Comparison of ENCODE assay signal across 30 mouse cellular contexts in the genomic region with DNA sequence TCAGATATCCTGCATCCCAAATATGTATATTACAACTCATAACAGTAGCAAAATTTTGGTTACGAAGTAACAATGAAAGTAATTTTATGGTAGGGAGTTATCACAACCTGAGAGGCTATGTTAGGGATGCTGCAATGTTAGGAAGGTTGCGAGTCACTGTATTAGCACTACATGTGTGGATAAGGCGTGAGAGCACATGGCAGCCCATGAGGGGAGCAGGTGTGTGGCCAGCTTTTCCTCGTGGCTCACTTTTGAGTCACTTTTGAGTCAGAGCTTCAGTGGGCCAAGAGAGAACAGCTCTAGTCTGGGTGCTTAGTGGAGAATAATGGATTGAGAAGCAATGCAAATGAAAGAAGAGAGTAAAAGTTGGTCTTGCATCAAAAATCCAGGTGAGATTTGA. TPM values are rescaled to one million over a fixed set of nuclear protein-coding genes. Genes with fewer than 3 reads are reported as not detected.
A peak's percentile ranks its signal among the peaks of the same experiment; 100 is the strongest.
DNase-seq lines count a peak whose midpoint lies in the region; ATAC-seq and TF ChIP-seq lines count a peak whose summit lies in the region.
"Had no signal": no experiment of that assay in that cellular context is flagged by ENCODE, and none has a peak within 500 bp of the region (broad histone marks: within the 10 kb centered on the region; RNA-seq: fewer than 3 reads in every experiment).

No protein-coding gene starts in this region.

- TF ChIP-seq CTCF in liver, postnatal 0 days (IDR thresholded peaks at IDR 0.05; ENCODE audit: low read depth), result no peak

- H3K4me3 ChIP-seq in liver, postnatal 0 days (ENCODE audit: low read depth, low read length), result no peak overlapping the region
- H3K4me3 ChIP-seq in liver, embryonic 12.5 days, result no peak overlapping the region
- no peak overlapping the region for H3K4me3 ChIP-seq in hindbrain, embryonic 14.5 days (replicated peaks; ENCODE audit: low read length)
- H3K4me3 ChIP-seq: embryonic facial prominence, embryonic 13.5 days; erythroblast, embryonic 14.5 days; forebrain, embryonic 13.5 days; heart, adult 2 months; heart, embryonic 12.5 days; hindbrain, embryonic 15.5 days; liver, embryonic 15.5 days; lung, embryonic 15.5 days; myocyte; neural tube, embryonic 13.5 days had no signal

- H3K9ac ChIP-seq in liver, postnatal 0 days (replicated peaks), result no peak overlapping the region
- no peak overlapping the region for H3K9ac ChIP-seq in liver, embryonic 12.5 days
- H3K9ac ChIP-seq in hindbrain, embryonic 14.5 days, result no peak overlapping the region
- H3K9ac ChIP-seq: embryonic facial prominence, embryonic 13.5 days; forebrain, embryonic 13.5 days; heart, embryonic 12.5 days; hindbrain, embryonic 15.5 days; liver, embryonic 15.5 days; lung, embryonic 15.5 days; neural tube, embryonic 13.5 days had no signal

- no peak for TF ChIP-seq EP300 in liver, postnatal 0 days (IDR thresholded peaks at IDR 0.05; ENCODE audit: low read depth)

- WGBS in liver, postnatal 0 days (ENCODE audit: insufficient replicate concordance), result 78% methylated on average over 4 of the region's 4 CpGs
- WGBS in liver, embryonic 12.5 days (ENCODE audit: insufficient replicate concordance), result 80% methylated on average over 4 of the region's 4 CpGs
- 79% methylated on average over 4 of the region's 4 CpGs for WGBS in hindbrain, embryonic 14.5 days

- H3K4me1 ChIP-seq in liver, postnatal 0 days (ENCODE audit: insufficient read depth), result peaks cover 3% of the 10 kb centered on the region; the same call in 1 of the 2 replicates
- peaks cover 36% of the 10 kb centered on the region for H3K4me1 ChIP-seq in liver, embryonic 12.5 days
- H3K4me1 ChIP-seq in hindbrain, embryonic 14.5 days (replicated peaks; ENCODE audit: control insufficient read depth, insufficient read depth, low read length), result no peaks in the 10 kb centered on the region
- H3K4me1 ChIP-seq: embryonic facial prominence, embryonic 13.5 days; forebrain, embryonic 13.5 days; neural tube, embryonic 13.5 days had no signal

- no peak overlapping the region for H3K27ac ChIP-seq in liver, postnatal 0 days (ENCODE audit: low read depth)
- no peak overlapping the region for H3K27ac ChIP-seq in liver, embryonic 12.5 days
- no peak overlapping the region for H3K27ac ChIP-seq in hindbrain, embryonic 14.5 days
- H3K27ac ChIP-seq: embryonic facial prominence, embryonic 13.5 days; forebrain, embryonic 13.5 days; heart, adult 2 months; hindbrain, embryonic 15.5 days; liver, embryonic 15.5 days; lung, embryonic 15.5 days; neural tube, embryonic 13.5 days; stomach, postnatal 0 days had no signal

- H3K36me3 ChIP-seq in liver, postnatal 0 days (replicated peaks; ENCODE audit: insufficient read depth, low read length), result no peaks in the 10 kb centered on the region
- no peaks in the 10 kb centered on the region for H3K36me3 ChIP-seq in liver, embryonic 12.5 days
- no peaks in the 10 kb centered on the region for H3K36me3 ChIP-seq in hindbrain, embryonic 14.5 days (replicated peaks; ENCODE audit: control insufficient read depth, insufficient read depth)
- H3K36me3 ChIP-seq: embryonic facial prominence, embryonic 13.5 days; heart, embryonic 12.5 days; hindbrain, embryonic 15.5 days; liver, embryonic 15.5 days; lung, embryonic 15.5 days; neural tube, embryonic 13.5 days had no signal

- H3K4me2 ChIP-seq in liver, postnatal 0 days (ENCODE audit: low read depth, low read length), result no peak overlapping the region
- no peak overlapping the region for H3K4me2 ChIP-seq in liver, embryonic 12.5 days
- no peak overlapping the region for H3K4me2 ChIP-seq in hindbrain, embryonic 14.5 days (replicated peaks)
- H3K4me2 ChIP-seq: embryonic facial prominence, embryonic 13.5 days; forebrain, embryonic 13.5 days; heart, embryonic 12.5 days; hindbrain, embryonic 15.5 days; liver, embryonic 15.5 days; lung, embryonic 15.5 days; midbrain, embryonic 11.5 days; neural tube, embryonic 13.5 days had no signal

- H3K27me3 ChIP-seq in liver, postnatal 0 days (ENCODE audit: insufficient read depth, low read length), result no peaks in the 10 kb centered on the region
- H3K27me3 ChIP-seq in liver, embryonic 12.5 days (replicated peaks), result no peaks in the 10 kb centered on the region
- no peaks in the 10 kb centered on the region for H3K27me3 ChIP-seq in hindbrain, embryonic 14.5 days (ENCODE audit: control insufficient read depth, insufficient read depth, low read length)
- H3K27me3 ChIP-seq: embryonic facial prominence, embryonic 13.5 days; forebrain, embryonic 13.5 days; heart, embryonic 12.5 days; hindbrain, embryonic 15.5 days; liver, embryonic 15.5 days; lung, embryonic 15.5 days; neural tube, embryonic 13.5 days had no signal

- no peaks in the 10 kb centered on the region for H3K9me3 ChIP-seq in liver, postnatal 0 days (ENCODE audit: low read length)
- no peaks in the 10 kb centered on the region for H3K9me3 ChIP-seq in liver, embryonic 12.5 days (replicated peaks)
- H3K9me3 ChIP-seq in hindbrain, embryonic 14.5 days (ENCODE audit: control insufficient read depth, low read length), result no peaks in the 10 kb centered on the region
- H3K9me3 ChIP-seq: embryonic facial prominence, embryonic 13.5 days; forebrain, embryonic 13.5 days; heart, embryonic 12.5 days; hindbrain, embryonic 15.5 days; liver, embryonic 15.5 days; lung, embryonic 15.5 days; neural tube, embryonic 13.5 days had no signal

- ATAC-seq in liver, postnatal 0 days, result no peak
- no peak for ATAC-seq in liver, embryonic 12.5 days
- ATAC-seq in hindbrain, embryonic 14.5 days (ENCODE audit: low FRiP score), result no peak
- ATAC-seq: forebrain, embryonic 13.5 days; inflammation-experienced regulatory T-cells, adult 6 months had no signal

- peak; percentile 39 for DNase-seq in heart, adult 11 months
- DNase-seq in heart, postnatal 4 days, result no peak
- peak; percentile 3 for DNase-seq in liver, postnatal 0 days
- peak; percentile 74 for DNase-seq in 3T3-L1 (ENCODE audit: low read depth, low spot score)
- peak; percentile 58 for DNase-seq in brain, adult 2 months (ENCODE audit: low read depth, low spot score)
- DNase-seq in frontal cortex, postnatal 10 days (ENCODE audit: low spot score in 2 of 2), result no peak
- DNase-seq in hindbrain, embryonic 14.5 days (ENCODE audit: low spot score), result no peak
- DNase-seq: adrenal gland, adult 8-10 months; cerebellum, adult 11 months; cerebellum, adult 9-11 months; embryo, embryonic 11 days; gastrocnemius, postnatal 25 days; heart, adult 2 months; kidney, adult 2 months; liver; thymus, adult 18-20 months; thymus, postnatal 25 days had no signal

RNA-seq across cellular contexts. Expression of a gene that starts 40.3 kb away (rescaled TPM):
- total RNA-seq in heart, postnatal 4 days (2021), result 10 to 100 TPM; 16.3 to 19.5 TPM
- polyA plus RNA-seq in liver, postnatal 0 days (2015; fragmentation: Nextera tagmentation; extraction: Ambion mirVana), result 34.0 and 44.5 TPM in 2 replicates
- polyA plus RNA-seq in liver, embryonic 12.5 days (2016; fragmentation: Nextera tagmentation; extraction: Ambion mirVana), result 40.1 and 42.5 TPM in 2 replicates
- polyA plus RNA-seq in hindbrain, embryonic 14.5 days (2014; fragmentation: Nextera tagmentation; extraction: Ambion mirVana), result 44.1 and 45.7 TPM in 2 replicates

Comparison
In these comparisons a context has a peak if more than half of its experiments do, and no peak if none do; other contexts are left out.
1. DNase-seq: peak in heart, adult 11 months (single experiment), liver, postnatal 0 days (single experiment), 3T3-L1 (single experiment) and brain, adult 2 months (single experiment); none in heart, postnatal 4 days (single experiment), frontal cortex, postnatal 10 days (0 of 2) and hindbrain, embryonic 14.5 days (single experiment).